Mouse (Mus musculus) kidney, postnatal 36 days (tissue): Measurements from ENCODE around the gene S100a1.
A peak's percentile ranks its signal among the peaks of the same experiment; 100 is the strongest.

Source experiments
- DNase-seq, 2 experiments: peaks; one replicate each; pipeline ENCODE4 v3.0.0; 2021 to 2022; ENCODE audit warnings: mixed read lengths in 2 of 2

The S100a1 gene

GRCm38 (mm10) chr3:90509747-90510123 lies 4.5 kb downstream of the S100a1 start:
- no peak for DNase-seq

GRCm38 (mm10) chr3:90508950-90509746 lies 5.0 kb downstream of the S100a1 start, which contains the start of gene Chtop:
Chtop (minus strand) TSS chr3:90509498.
- DNase-seq, result peak; percentile 100

- DNase-seq, result no peak
Observed at GRCm38 (mm10) chr3:90508287-90508949, 5.8 kb downstream of the S100a1 start.

- DNase-seq, result no peak
Observed at GRCm38 (mm10) chr3:90506362-90506761, 7.8 kb downstream of the S100a1 start.

- DNase-seq, result no peak
Observed at GRCm38 (mm10) chr3:90505216-90505615, 9.0 kb downstream of the S100a1 start.

GRCm38 (mm10) chr3:90503444-90503843 lies 10.7 kb downstream of the S100a1 start:
- no peak for DNase-seq

GRCm38 (mm10) chr3:90497597-90497996 lies 16.6 kb downstream of the S100a1 start:
- no peak for DNase-seq

- no peak for DNase-seq
Observed at GRCm38 (mm10) chr3:90495850-90496525, 18.2 kb downstream of the S100a1 start.

GRCm38 (mm10) chr3:90493831-90494540 lies 20.2 kb downstream of the S100a1 start:
- no peak for DNase-seq

GRCm38 (mm10) chr3:90491350-90491749 lies 22.8 kb downstream of the S100a1 start:
- peak; percentile 52 to 61 for DNase-seq

- peak; percentile 97 to 98 for DNase-seq
Observed at GRCm38 (mm10) chr3:90490696-90491256, 23.4 kb downstream of the S100a1 start, which contains the start of gene Snapin. Snapin (minus strand) TSS chr3:90491033.

GRCm38 (mm10) chr3:90488576-90488975 lies 25.6 kb downstream of the S100a1 start:
- no peak for DNase-seq

GRCm38 (mm10) chr3:90486998-90487397 lies 27.2 kb downstream of the S100a1 start:
- DNase-seq, result peak; percentile 40 to 49

GRCm38 (mm10) chr3:90475831-90476611 lies 38.2 kb downstream of the S100a1 start, which contains the start of gene Ilf2:
Ilf2 (plus strand) TSS chr3:90476126.
- peak; percentile 95 to 97 for DNase-seq

GRCm38 (mm10) chr3:90475151-90475830 lies 38.9 kb downstream of the S100a1 start:
- DNase-seq, result no peak

GRCm38 (mm10) chr3:90472213-90472612 lies 42.0 kb downstream of the S100a1 start:
- peak; percentile 65 to 77 for DNase-seq

GRCm38 (mm10) chr3:90467618-90468300 lies 46.4 kb downstream of the S100a1 start:
- DNase-seq, result no peak

- DNase-seq, result peak; percentile 76 to 79
Observed at GRCm38 (mm10) chr3:90466311-90466766, 47.9 kb downstream of the S100a1 start.

- DNase-seq, result peak; percentile 69 to 72
Observed at GRCm38 (mm10) chr3:90465686-90466310, 48.4 kb downstream of the S100a1 start, which contains the start of gene Npr1. Npr1 (minus strand) TSS chr3:90465866.
